Mouse (Mus musculus) cerebellum, adult (tissue): ENCODE measurements around the gene Sin3b.
"Not testable (repeated sequence)": the region's sequence is repeated elsewhere in the genome, so short reads cannot be mapped to it uniquely, and the experiment has no call there.

Experiments
- ATAC-seq: cut with Nextera tagmentation; 2 replicates; pipeline ENCODE4 v1.9.2; 2017; ENCODE audit warnings: mild to moderate bottlenecking, moderate library complexity, mixed read lengths; ENCODE audit not compliant: insufficient number of reproducible peaks, low FRiP score, low TSS enrichment

The Sin3b gene

GRCm38 (mm10) chr8:72722769-72723650 is at the start of gene Sin3b:
Gene Sin3b (plus strand): TSS chr8:72723285.
- peak; percentile 96 for ATAC-seq

GRCm38 (mm10) chr8:72674184-72674583 is 48.9 kb upstream of the Sin3b start:
- no peak for ATAC-seq

GRCm38 (mm10) chr8:72676436-72676835 is 46.6 kb upstream of the Sin3b start:
- no peak for ATAC-seq

DNA sequence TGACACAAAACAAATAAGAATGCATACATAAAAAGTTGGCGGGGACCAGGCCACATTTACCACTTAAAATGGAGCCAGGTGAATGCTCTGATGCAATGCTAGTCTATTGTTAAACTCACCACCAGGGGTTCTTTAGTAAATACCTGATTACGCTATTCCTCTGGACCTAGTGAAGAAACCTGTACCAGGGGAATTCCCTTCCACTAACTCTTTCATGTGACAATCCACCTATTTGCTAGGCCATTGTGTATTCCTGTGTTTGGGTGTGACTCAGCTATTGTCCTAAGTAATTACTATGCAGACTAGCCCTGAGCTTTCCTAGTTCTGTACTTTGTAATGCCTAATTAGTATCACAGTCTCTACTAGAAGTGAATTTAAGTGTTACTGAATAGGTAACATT is 46.2 kb upstream of the Sin3b start:
- not testable (repeated sequence) for ATAC-seq

DNA sequence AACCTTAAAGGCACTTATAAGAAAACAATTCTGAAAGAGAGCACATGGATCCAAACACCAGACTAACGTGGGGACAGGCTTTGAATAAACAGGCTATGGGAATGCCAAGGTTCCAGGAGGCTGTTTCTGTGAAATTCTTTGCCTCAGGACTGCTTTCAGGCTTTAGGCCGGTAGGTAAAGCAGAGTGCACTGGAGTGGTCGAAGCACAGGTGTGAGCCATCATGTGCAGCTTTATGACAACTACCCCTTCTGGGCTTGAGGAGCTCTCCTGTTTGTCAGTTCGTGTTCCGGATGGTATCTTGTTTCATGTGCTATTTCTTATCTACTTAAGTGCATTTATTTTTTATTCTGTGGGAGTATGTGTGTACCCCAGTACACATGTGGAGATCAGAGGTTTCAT is 45.8 kb upstream of the Sin3b start:
- ATAC-seq = no peak

DNA sequence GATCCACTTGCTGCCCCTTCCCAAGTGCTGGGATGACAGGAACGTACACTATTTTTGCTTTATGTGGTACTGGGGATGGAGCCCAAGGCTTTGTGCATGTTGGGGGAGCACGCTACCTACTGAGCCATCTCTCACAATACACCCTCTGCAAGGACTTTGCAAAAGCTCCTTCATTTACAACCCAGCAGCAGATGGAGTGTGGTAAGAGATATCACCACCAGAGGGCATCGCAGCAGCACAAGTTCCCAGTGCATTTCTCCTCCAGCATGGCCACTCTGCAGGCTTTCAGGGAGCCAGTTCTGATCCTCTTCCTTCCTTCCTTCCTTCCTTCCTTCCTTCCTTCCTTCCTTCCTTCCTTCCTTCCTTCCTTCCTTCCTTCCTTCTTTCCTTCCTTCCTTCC is 43.0 kb upstream of the Sin3b start:
- ATAC-seq = peak; percentile 64; the same call in 1 of the 2 replicates

DNA sequence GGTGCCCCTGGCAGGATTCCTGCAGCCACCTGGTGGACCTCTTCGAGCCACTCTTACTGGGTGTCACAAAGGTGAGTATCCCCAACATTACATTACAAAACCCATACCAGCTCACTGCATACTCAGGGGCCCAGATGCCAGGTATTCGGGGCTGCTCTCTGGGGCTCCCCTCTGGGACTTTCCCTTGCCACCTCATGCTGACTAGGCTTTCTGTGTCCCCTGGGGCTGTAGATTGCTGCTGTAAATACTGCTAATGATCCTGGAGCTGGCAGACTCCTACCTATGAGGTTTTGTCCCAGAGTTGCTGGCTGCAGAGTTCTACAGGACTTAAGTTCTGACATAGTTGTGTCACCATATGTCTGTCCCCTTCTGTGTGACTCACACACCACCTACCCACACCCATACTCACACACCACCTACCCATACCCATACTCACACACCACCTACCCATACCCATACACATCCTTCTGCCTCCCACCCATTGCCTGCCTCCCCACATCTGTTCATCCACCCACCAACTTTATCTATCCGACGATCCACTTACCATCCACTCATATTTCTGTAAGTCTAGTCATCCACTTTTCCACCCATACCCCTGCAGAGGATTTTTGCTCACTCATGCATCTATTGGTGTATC is 40.9 kb upstream of the Sin3b start:
- no peak for ATAC-seq

DNA sequence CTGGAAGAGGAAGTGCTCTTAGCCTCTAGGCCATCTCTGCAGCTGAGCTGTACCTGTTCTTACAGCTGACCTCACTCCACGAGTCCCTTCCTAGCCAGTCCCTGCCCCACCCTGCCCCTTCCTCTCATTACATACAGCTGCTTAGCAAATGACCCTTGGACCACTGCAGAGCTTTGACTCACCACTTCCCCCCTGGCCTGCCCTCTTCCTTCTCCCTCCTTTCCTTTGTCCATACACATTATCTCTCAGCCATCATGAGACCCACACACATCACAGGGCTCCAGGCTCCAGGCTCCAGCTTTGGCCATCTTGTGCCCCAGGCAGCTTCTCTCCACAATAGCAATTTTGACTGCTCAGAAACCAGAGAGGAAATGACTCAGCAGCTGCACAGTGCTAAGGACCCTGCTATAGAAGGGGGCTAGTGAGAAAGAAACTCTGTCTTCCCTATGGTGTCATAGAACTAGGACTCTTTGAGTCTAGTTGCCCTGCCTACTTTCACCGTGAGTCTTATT is 40.0 kb upstream of the Sin3b start:
- no peak for ATAC-seq

- ATAC-seq = not testable (repeated sequence)
Observed at GRCm38 (mm10) chr8:72683572-72684099, 39.4 kb upstream of the Sin3b start.

- ATAC-seq = peak; percentile 33; the same call in 1 of the 2 replicates
Observed at GRCm38 (mm10) chr8:72698349-72698926, 24.6 kb upstream of the Sin3b start.

GRCm38 (mm10) chr8:72712569-72712968 is 10.5 kb upstream of the Sin3b start:
- no peak for ATAC-seq

- no peak for ATAC-seq
Observed at GRCm38 (mm10) chr8:72716594-72716993, 6.5 kb upstream of the Sin3b start.

DNA sequence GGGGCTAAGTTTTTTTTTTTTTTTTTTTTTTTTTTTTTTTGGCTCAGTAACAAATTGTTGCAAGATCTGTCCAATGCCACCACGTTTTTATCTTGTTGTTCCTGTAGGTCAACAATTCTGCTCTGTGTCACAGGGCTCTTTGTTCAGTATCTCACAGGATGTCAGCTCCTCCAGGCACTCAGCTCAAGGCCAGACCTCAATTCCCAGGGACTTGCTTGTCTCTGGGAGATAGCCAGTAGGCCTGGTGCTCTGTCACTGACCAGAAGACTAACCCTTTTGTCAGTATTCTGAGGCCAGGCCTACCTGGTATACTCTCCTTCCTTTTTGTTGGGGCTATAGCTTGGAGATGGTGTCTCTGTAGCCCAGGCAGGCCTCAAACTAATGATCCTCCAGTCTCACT is 2.5 kb upstream of the Sin3b start:
- no peak for ATAC-seq

GRCm38 (mm10) chr8:72723651-72724001 is 541 bp downstream of the Sin3b start:
- 0 out of 2 replicates have a peak, but pooled peaks have one; percentile 6 for ATAC-seq

DNA sequence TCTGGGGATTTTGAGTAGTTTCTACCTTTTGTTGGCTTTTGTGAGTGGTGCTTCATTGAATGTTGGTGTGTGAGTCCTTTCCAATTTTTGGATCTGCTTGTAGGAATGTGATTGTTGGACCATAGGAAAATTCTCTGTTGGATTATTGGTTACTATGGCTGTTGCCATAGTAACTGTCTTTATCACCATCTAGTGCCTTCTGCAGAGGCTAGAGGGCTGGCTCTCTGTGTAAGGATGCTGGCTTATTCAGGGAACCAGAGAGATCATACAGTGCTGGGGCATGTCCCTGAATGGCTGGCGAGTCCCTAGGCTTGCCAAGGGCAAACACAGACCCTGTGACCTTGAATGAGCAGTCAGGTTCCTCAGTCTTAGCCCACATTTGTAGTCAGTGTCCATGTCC is 5.6 kb downstream of the Sin3b start:
- no peak for ATAC-seq

DNA sequence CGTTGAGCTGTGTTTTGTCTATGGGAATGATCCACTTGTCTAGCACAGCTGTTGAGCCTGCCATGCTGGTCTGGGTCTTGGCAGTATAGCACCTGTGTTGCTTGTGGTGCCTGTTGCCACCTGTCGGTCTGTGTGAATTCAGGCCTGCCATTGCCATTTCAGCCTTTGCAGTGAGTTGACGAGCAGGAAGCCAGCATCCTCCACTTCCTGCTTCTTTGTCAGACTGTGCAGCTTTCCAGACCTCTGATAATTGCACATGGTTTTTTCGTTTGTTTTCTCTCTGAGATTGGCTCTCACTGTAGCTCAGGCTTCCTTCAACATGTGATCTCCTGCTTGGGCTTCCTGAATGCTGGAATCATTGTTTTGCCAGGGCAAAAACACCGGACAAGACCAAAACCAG is 11.9 kb downstream of the Sin3b start:
- no peak for ATAC-seq

- ATAC-seq = no peak
Observed at GRCm38 (mm10) chr8:72736868-72737267, 13.8 kb downstream of the Sin3b start.

- peak; percentile 59; the same call in 1 of the 2 replicates for ATAC-seq
Observed at GRCm38 (mm10) chr8:72746061-72746460, 23.0 kb downstream of the Sin3b start.

GRCm38 (mm10) chr8:72749846-72750245 is 26.8 kb downstream of the Sin3b start:
- ATAC-seq = no peak

DNA sequence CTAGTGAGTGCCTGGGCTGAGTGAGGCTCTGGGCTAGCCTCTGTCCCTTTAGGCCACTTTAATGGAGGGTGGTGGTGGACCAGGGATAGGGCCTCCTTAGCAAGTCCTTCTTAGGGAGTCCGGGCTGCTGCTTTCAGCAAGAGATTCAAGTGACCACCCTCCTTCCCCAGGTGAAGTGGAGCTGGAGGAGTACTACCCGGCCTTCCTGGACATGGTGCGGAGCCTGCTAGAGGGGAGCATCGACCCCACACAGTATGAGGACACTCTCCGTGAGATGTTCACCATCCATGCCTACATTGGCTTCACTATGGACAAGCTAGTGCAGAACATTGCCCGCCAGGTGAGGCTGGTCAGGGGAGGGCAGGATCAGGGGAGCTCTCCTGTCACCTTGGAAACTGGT is 27.2 kb downstream of the Sin3b start:
- no peak for ATAC-seq

- ATAC-seq = no peak
Observed at GRCm38 (mm10) chr8:72751126-72751525, 28.0 kb downstream of the Sin3b start.
